Mouse (Mus musculus): ENCODE data around the gene Irf3. TPM values are rescaled to one million over a fixed set of nuclear protein-coding genes. Genes with fewer than 3 reads are reported as not detected.
"Not testable (repeated sequence)": the region's sequence is repeated elsewhere in the genome, so short reads cannot be mapped to it uniquely, and the experiment has no call there.

Irf3 gene
- polyA plus RNA-seq, 1 experiment from 2014 or later, result 62.6 TPM

GRCm38 (mm10) chr7:45014096-45014451, 16.6 kb downstream of the Irf3 start:
- no peak for ATAC-seq (replicated peaks)
- no peak overlapping the region for H3K4me2 ChIP-seq (replicated peaks)
- peaks cover 37% of the 10 kb centered on the region for H3K4me1 ChIP-seq
- no peak overlapping the region for H3K4me3 ChIP-seq
- peaks cover 40% of the 10 kb centered on the region for H3K36me3 ChIP-seq
- H3K9ac ChIP-seq (replicated peaks), result no peak overlapping the region
- no peaks in the 10 kb centered on the region for H3K9me3 ChIP-seq
- WGBS, result 94% methylated on average over 3 of the region's 3 CpGs
- peaks cover 2% of the 10 kb centered on the region for H3K27me3 ChIP-seq
- no peak overlapping the region for H3K27ac ChIP-seq (replicated peaks)

- 2% methylated on average over 20 of the region's 20 CpGs for WGBS
Measured at GRCm38 (mm10) chr7:45015344-45015956, 18.0 kb downstream of the Irf3 start.

GRCm38 (mm10) chr7:45015957-45016612, 18.6 kb downstream of the Irf3 start, which contains the start of gene Scaf1:
TSS of gene Scaf1 (minus strand) at chr7:45016363.
- peak within 1 kb of the TSS; percentile 81 for H3K27ac ChIP-seq (replicated peaks)
- H3K4me3 ChIP-seq, result peak within 1 kb of the TSS; percentile 84
- H3K36me3 ChIP-seq, result peaks cover 22% of the 10 kb centered on the region
- peak within 1 kb of the TSS; percentile 86 for H3K4me2 ChIP-seq (replicated peaks)
- H3K27me3 ChIP-seq, result peaks cover 4% of the 10 kb centered on the region
- peak; percentile 95 for ATAC-seq (replicated peaks)
- H3K9me3 ChIP-seq, result no peaks in the 10 kb centered on the region
- under 1% methylated on average over 69 of the region's 69 CpGs for WGBS
- H3K4me1 ChIP-seq, result peaks cover 37% of the 10 kb centered on the region
- peak within 1 kb of the TSS; percentile 93 for H3K9ac ChIP-seq (replicated peaks)

More at GRCm38 (mm10) chr7:45015344-45015956, 18.0 kb downstream of the Irf3 start:
- Histone ChIP-seq H3K4me1 (peaks cover 37% of the 10 kb centered on the region), H3K4me2 (replicated peaks) (peak overlapping the region; percentile 86), H3K9ac (replicated peaks) (peak overlapping the region; percentile 93), H3K36me3 (peaks cover 26% of the 10 kb centered on the region), H3K27me3 (peaks cover 4% of the 10 kb centered on the region), H3K27ac (replicated peaks) (peak overlapping the region; percentile 69), H3K4me3 (peak overlapping the region; percentile 84), H3K9me3 (no peaks in the 10 kb centered on the region)
- ATAC-seq (replicated peaks), result no peak

GRCm38 (mm10) chr7:45016761-45017160, 19.3 kb downstream of the Irf3 start:
- Histone ChIP-seq H3K4me2 (replicated peaks) (peak overlapping the region; percentile 86), H3K9me3 (no peaks in the 10 kb centered on the region), H3K9ac (replicated peaks) (peak overlapping the region; percentile 48), H3K4me1 (peaks cover 37% of the 10 kb centered on the region), H3K4me3 (peak overlapping the region; percentile 84), H3K27ac (replicated peaks) (peak overlapping the region; percentile 81), H3K36me3 (peaks cover 15% of the 10 kb centered on the region), H3K27me3 (peaks cover 4% of the 10 kb centered on the region)
- 4% methylated on average over 4 of the region's 4 CpGs for WGBS
- no peak for ATAC-seq (replicated peaks)

- peak within 1 kb of the TSS; percentile 84 for H3K4me3 ChIP-seq
- WGBS, result under 1% methylated on average over 36 of the region's 36 CpGs
- peaks cover 37% of the 10 kb centered on the region for H3K4me1 ChIP-seq
- H3K9me3 ChIP-seq, result no peaks in the 10 kb centered on the region
- peak within 1 kb of the TSS; percentile 48 for H3K9ac ChIP-seq (replicated peaks)
- H3K27me3 ChIP-seq, result peaks cover 4% of the 10 kb centered on the region
- ATAC-seq (replicated peaks), result peak; percentile 71
- peak within 1 kb of the TSS; percentile 86 for H3K4me2 ChIP-seq (replicated peaks)
- peaks cover 8% of the 10 kb centered on the region for H3K36me3 ChIP-seq
- peak within 1 kb of the TSS; percentile 81 for H3K27ac ChIP-seq (replicated peaks)
Measured at GRCm38 (mm10) chr7:45017242-45018061, 20.0 kb downstream of the Irf3 start, which contains the start of gene Rras. TSS of gene Rras (plus strand) at chr7:45017961.

GRCm38 (mm10) chr7:45019031-45019571, 21.7 kb downstream of the Irf3 start:
- no peak for ATAC-seq (replicated peaks)
- WGBS, result 48% methylated on average over 8 of the region's 8 CpGs
- Histone ChIP-seq H3K9me3 (no peaks in the 10 kb centered on the region), H3K36me3 (no peaks in the 10 kb centered on the region), H3K27ac (replicated peaks) (no peak overlapping the region), H3K4me3 (no peak overlapping the region), H3K4me2 (replicated peaks) (no peak overlapping the region), H3K4me1 (peaks cover 30% of the 10 kb centered on the region), H3K9ac (replicated peaks) (no peak overlapping the region), H3K27me3 (peaks cover 4% of the 10 kb centered on the region)

GRCm38 (mm10) chr7:45020225-45020624, 22.8 kb downstream of the Irf3 start:
- H3K9ac ChIP-seq (replicated peaks), result no peak overlapping the region
- 80% methylated on average over 9 of the region's 9 CpGs for WGBS
- H3K4me1 ChIP-seq, result peaks cover 18% of the 10 kb centered on the region
- ATAC-seq (replicated peaks), result no peak
- H3K4me3 ChIP-seq, result no peak overlapping the region
- H3K27ac ChIP-seq (replicated peaks), result no peak overlapping the region
- H3K4me2 ChIP-seq (replicated peaks), result no peak overlapping the region
- H3K9me3 ChIP-seq, result no peaks in the 10 kb centered on the region
- peaks cover 4% of the 10 kb centered on the region for H3K27me3 ChIP-seq
- H3K36me3 ChIP-seq, result no peaks in the 10 kb centered on the region

- H3K4me3 ChIP-seq; H3K9ac ChIP-seq (replicated peaks); H3K27me3 ChIP-seq; H3K4me2 ChIP-seq (replicated peaks); H3K4me1 ChIP-seq; H3K9me3 ChIP-seq; ATAC-seq (replicated peaks); H3K27ac ChIP-seq (replicated peaks): not testable (repeated sequence)
- peaks cover 25% of the 10 kb centered on the region for H3K36me3 ChIP-seq
- WGBS, result 86% methylated on average over 5 of the region's 5 CpGs
Measured at GRCm38 (mm10) chr7:45023711-45024110, 26.3 kb downstream of the Irf3 start.

GRCm38 (mm10) chr7:45024281-45025248, 27.1 kb downstream of the Irf3 start:
- no peak overlapping the region for H3K4me3 ChIP-seq
- H3K4me2 ChIP-seq (replicated peaks), result no peak overlapping the region
- H3K27me3 ChIP-seq, result no peaks in the 10 kb centered on the region
- H3K9ac ChIP-seq (replicated peaks), result no peak overlapping the region
- H3K4me1 ChIP-seq, result no peaks in the 10 kb centered on the region
- no peaks in the 10 kb centered on the region for H3K9me3 ChIP-seq
- 90% methylated on average over 15 of the region's 15 CpGs for WGBS
- no peak for ATAC-seq (replicated peaks)
- peak overlapping the region; percentile 47; the same call in 1 of the 2 replicates for H3K27ac ChIP-seq (replicated peaks)
- peaks cover 30% of the 10 kb centered on the region for H3K36me3 ChIP-seq

GRCm38 (mm10) chr7:45025601-45026220, 28.3 kb downstream of the Irf3 start:
- no peaks in the 10 kb centered on the region for H3K4me1 ChIP-seq
- ATAC-seq (replicated peaks), result no peak
- H3K36me3 ChIP-seq, result peaks cover 39% of the 10 kb centered on the region
- 75% methylated on average over 8 of the region's 8 CpGs for WGBS
- no peak overlapping the region for H3K4me2 ChIP-seq (replicated peaks)
- H3K9me3 ChIP-seq, result no peaks in the 10 kb centered on the region
- H3K9ac ChIP-seq (replicated peaks), result no peak overlapping the region
- H3K27ac ChIP-seq (replicated peaks), result peak overlapping the region; percentile 47
- no peak overlapping the region for H3K4me3 ChIP-seq
- no peaks in the 10 kb centered on the region for H3K27me3 ChIP-seq

- Histone ChIP-seq H3K9me3 (no peaks in the 10 kb centered on the region), H3K4me1 (no peaks in the 10 kb centered on the region), H3K4me2 (replicated peaks) (no peak overlapping the region), H3K9ac (replicated peaks) (no peak overlapping the region), H3K27ac (replicated peaks) (no peak overlapping the region), H3K36me3 (peaks cover 45% of the 10 kb centered on the region), H3K27me3 (no peaks in the 10 kb centered on the region), H3K4me3 (no peak overlapping the region)
- ATAC-seq (replicated peaks), result no peak
- 53% methylated on average over 2 of the region's 2 CpGs for WGBS
Measured at GRCm38 (mm10) chr7:45026256-45026655, 28.8 kb downstream of the Irf3 start.

Data from forebrain, embryonic 15.5 days (tissue).